Mouse (Mus musculus) cerebellum, adult 2 months (tissue): ENCODE measurements around the gene Gpr15. TPM values are rescaled to one million over a fixed set of nuclear protein-coding genes. Genes with fewer than 3 reads are reported as not detected.

Experiments
- DNase-seq, 2 experiments: peaks; one replicate each; pipeline ENCODE4 v3.0.0; 2021
- H3K27ac ChIP-seq: fragments of 200-500 bp; 2 replicates; pipeline ENCODE4 v1.5.1; 2012; ENCODE audit warnings: low read length, control low read depth, inconsistent platforms; ENCODE audit not compliant: insufficient read depth
- H3K27me3 ChIP-seq: fragments of 200-500 bp; 2 replicates; pipeline ENCODE4 v1.6.1; 2012; ENCODE audit warnings: inconsistent platforms, mild to moderate bottlenecking, low read length, moderate library complexity; ENCODE audit not compliant: control insufficient read depth, insufficient read depth
- H3K4me1 ChIP-seq: fragments of 200-500 bp; 2 replicates; pipeline ENCODE4 v1.6.1; 2011; ENCODE audit warnings: low read length; ENCODE audit not compliant: control insufficient read depth, insufficient read depth
- H3K4me3 ChIP-seq: fragments of 200-500 bp; replicated peaks from 2 replicates; pipeline ENCODE3; 2011; ENCODE audit warnings: mild to moderate bottlenecking, low read depth, low read length, control low read depth; ENCODE audit not compliant: insufficient read depth
- CTCF ChIP-seq: fragments of 200-500 bp; IDR thresholded peaks from 2 replicates; pipeline ENCODE4 v1.5.1; 2011; ENCODE audit warnings: low read depth, mild to moderate bottlenecking, control low read depth, low read length, moderate library complexity, borderline replicate concordance; ENCODE audit not compliant: insufficient read depth
- POLR2A ChIP-seq: fragments of 200-500 bp; IDR thresholded peaks from 2 replicates; pipeline ENCODE4 v1.6.1; 2011; ENCODE audit warnings: low read length, control low read depth, borderline replicate concordance; ENCODE audit not compliant: insufficient read depth
- WGBS: fragments of 180-500 bp; shearing (Covaris S2); methylation state at CpG from one replicate; pipeline ENCODE4 v1.1.7; 2018; 5-methylcytosine and 5-hydroxymethylcytosine counted together
- polyA plus RNA-seq: library from polyadenylated mRNA; depleted of rRNA; stranded (reverse); fragments of >200 nt; gene quantifications from 2 replicates; pipeline ENCODE4 v1.2.3, GENCODE M21; 2012

The Gpr15 gene
- polyA plus RNA-seq, 1 experiment = not detected

GRCm38 (mm10) chr16:58700174-58700573, 18.7 kb downstream of the Gpr15 start:
- no peak for TF ChIP-seq CTCF
- no peak for TF ChIP-seq POLR2A
- no peak for DNase-seq
- 84% methylated on average over 6 of the region's 6 CpGs for WGBS
- H3K27me3 ChIP-seq = no peaks in the 10 kb centered on the region
- no peak overlapping the region for H3K4me3 ChIP-seq
- no peak overlapping the region for H3K27ac ChIP-seq
- H3K4me1 ChIP-seq = no peaks in the 10 kb centered on the region

GRCm38 (mm10) chr16:58697261-58697660, 21.6 kb downstream of the Gpr15 start:
- H3K27me3 ChIP-seq = no peaks in the 10 kb centered on the region
- no peak for DNase-seq
- H3K27ac ChIP-seq = no peak overlapping the region
- 97% methylated on average over 1 of the region's 1 CpGs for WGBS
- H3K4me1 ChIP-seq = no peaks in the 10 kb centered on the region
- H3K4me3 ChIP-seq = no peak overlapping the region
- TF ChIP-seq POLR2A (no peak), CTCF (no peak)

GRCm38 (mm10) chr16:58696796-58697195, 22.1 kb downstream of the Gpr15 start:
- no peaks in the 10 kb centered on the region for H3K27me3 ChIP-seq
- H3K4me3 ChIP-seq = no peak overlapping the region
- DNase-seq = no peak
- H3K27ac ChIP-seq = no peak overlapping the region
- H3K4me1 ChIP-seq = no peaks in the 10 kb centered on the region
- 80% methylated on average over 3 of the region's 3 CpGs for WGBS
- TF ChIP-seq POLR2A (no peak), CTCF (no peak)

GRCm38 (mm10) chr16:58694091-58694490, 24.8 kb downstream of the Gpr15 start:
- WGBS = 90% methylated on average over 5 of the region's 5 CpGs
- no peak for TF ChIP-seq CTCF
- no peak for TF ChIP-seq POLR2A
- no peak for DNase-seq

GRCm38 (mm10) chr16:58690322-58690732, 28.5 kb downstream of the Gpr15 start:
- H3K4me1 ChIP-seq = no peaks in the 10 kb centered on the region
- 52% methylated on average over 5 of the region's 5 CpGs for WGBS
- DNase-seq = no peak
- no peak overlapping the region for H3K4me3 ChIP-seq
- no peaks in the 10 kb centered on the region for H3K27me3 ChIP-seq
- no peak for TF ChIP-seq POLR2A
- no peak for TF ChIP-seq CTCF
- no peak overlapping the region for H3K27ac ChIP-seq

More at GRCm38 (mm10) chr16:58694091-58694490, 24.8 kb downstream of the Gpr15 start:
- Histone ChIP-seq H3K4me3 (no peak overlapping the region), H3K27ac (no peak overlapping the region), H3K27me3 (no peaks in the 10 kb centered on the region), H3K4me1 (no peaks in the 10 kb centered on the region)

- H3K27ac ChIP-seq = no peak overlapping the region
- DNase-seq = no peak
- H3K4me3 ChIP-seq = no peak overlapping the region
- 84% methylated on average over 5 of the region's 5 CpGs for WGBS
- no peaks in the 10 kb centered on the region for H3K27me3 ChIP-seq
- no peaks in the 10 kb centered on the region for H3K4me1 ChIP-seq
- TF ChIP-seq CTCF = no peak
- no peak for TF ChIP-seq POLR2A
Observed at GRCm38 (mm10) chr16:58689555-58690169, 29.2 kb downstream of the Gpr15 start.

- H3K27me3 ChIP-seq = no peaks in the 10 kb centered on the region
- no peak for TF ChIP-seq POLR2A
- TF ChIP-seq CTCF = no peak
- no peak overlapping the region for H3K27ac ChIP-seq
- 97% methylated on average over 1 of the region's 1 CpGs for WGBS
- H3K4me1 ChIP-seq = no peaks in the 10 kb centered on the region
- H3K4me3 ChIP-seq = no peak overlapping the region
- no peak for DNase-seq
Observed at GRCm38 (mm10) chr16:58688534-58688933, 30.3 kb downstream of the Gpr15 start.
